Mouse (Mus musculus): ENCODE results near the gene Lst1. TPM values are rescaled to one million over a fixed set of nuclear protein-coding genes. Genes with fewer than 3 reads are reported as not detected.
"Not testable (repeated sequence)": the region's sequence is repeated elsewhere in the genome, so short reads cannot be mapped to it uniquely, and the experiment has no call there.

Gene Lst1
- polyA plus RNA-seq (2015; fragmentation: Nextera tagmentation; extraction: Ambion mirVana), result 7.6 and 9.2 TPM in 2 replicates

- no peak within 1 kb of the TSS for H3K27ac ChIP-seq
- WGBS, result 70% methylated on average over 7 of the region's 7 CpGs
These were observed at the start of gene Lst1 for GRCm38 (mm10) chr17:35187959-35188610. Gene Lst1 (minus strand): TSS chr17:35188439.

GRCm38 (mm10) chr17:35237504-35237903 lies 49.3 kb upstream of the Lst1 start:
- no peaks in the 10 kb centered on the region for H3K36me3 ChIP-seq (replicated peaks)
- ATAC-seq (replicated peaks), result no peak
- H3K4me1 ChIP-seq, result peaks cover 40% of the 10 kb centered on the region
- H3K4me2 ChIP-seq, result peak overlapping the region; percentile 97
- H3K27ac ChIP-seq, result no peak overlapping the region
- no peaks in the 10 kb centered on the region for H3K9me3 ChIP-seq
- WGBS, result 89% methylated on average over 12 of the region's 12 CpGs
- peak overlapping the region; percentile 56; the same call in 1 of the 2 replicates for H3K4me3 ChIP-seq
- no peaks in the 10 kb centered on the region for H3K27me3 ChIP-seq (replicated peaks)
- no peak overlapping the region for H3K9ac ChIP-seq

More at GRCm38 (mm10) chr17:35187959-35188610, at the start of gene Lst1:
- Histone ChIP-seq H3K4me3 (no peak within 1 kb of the TSS), H3K4me1 (peaks cover 11% of the 10 kb centered on the region; the same call in 1 of the 2 replicates), H3K9me3 (no peaks in the 10 kb centered on the region), H3K4me2 (no peak within 1 kb of the TSS), H3K9ac (no peak within 1 kb of the TSS), H3K36me3 (replicated peaks) (no peaks in the 10 kb centered on the region), H3K27me3 (replicated peaks) (no peaks in the 10 kb centered on the region; the same call in 1 of the 2 replicates)
- no peak for ATAC-seq (replicated peaks)

GRCm38 (mm10) chr17:35236996-35237395 lies 48.8 kb upstream of the Lst1 start:
- H3K4me2 ChIP-seq, result peak overlapping the region; percentile 97
- WGBS, result 77% methylated on average over 9 of the region's 9 CpGs

GRCm38 (mm10) chr17:35236390-35236746 lies 48.1 kb upstream of the Lst1 start:
- Histone ChIP-seq H3K4me1 (peaks cover 50% of the 10 kb centered on the region), H3K4me2 (peak overlapping the region; percentile 97), H3K27me3 (replicated peaks) (no peaks in the 10 kb centered on the region), H3K4me3 (peak overlapping the region; percentile 56), H3K36me3 (replicated peaks) (no peaks in the 10 kb centered on the region), H3K27ac (peak overlapping the region; percentile 93), H3K9ac (peak overlapping the region; percentile 70), H3K9me3 (no peaks in the 10 kb centered on the region)
- under 1% methylated on average over 18 of the region's 18 CpGs for WGBS
- peak; percentile 88 for ATAC-seq (replicated peaks)

More at GRCm38 (mm10) chr17:35236996-35237395, 48.8 kb upstream of the Lst1 start:
- Histone ChIP-seq H3K9ac (peak overlapping the region; percentile 70; the same call in 1 of the 2 replicates), H3K27me3 (replicated peaks) (no peaks in the 10 kb centered on the region), H3K9me3 (no peaks in the 10 kb centered on the region), H3K27ac (peak overlapping the region; percentile 93), H3K4me3 (peak overlapping the region; percentile 56), H3K4me1 (peaks cover 45% of the 10 kb centered on the region), H3K36me3 (replicated peaks) (no peaks in the 10 kb centered on the region)
- ATAC-seq (replicated peaks), result no peak

GRCm38 (mm10) chr17:35235614-35236389 lies 47.6 kb upstream of the Lst1 start, which contains the start of gene Nfkbil1:
Gene Nfkbil1 (minus strand): TSS chr17:35235792.
- Histone ChIP-seq H3K9ac (peak within 1 kb of the TSS; percentile 70), H3K27me3 (replicated peaks) (no peaks in the 10 kb centered on the region), H3K4me3 (peak within 1 kb of the TSS; percentile 56), H3K4me2 (peak within 1 kb of the TSS; percentile 97), H3K36me3 (replicated peaks) (no peaks in the 10 kb centered on the region), H3K27ac (peak within 1 kb of the TSS; percentile 93), H3K9me3 (no peaks in the 10 kb centered on the region), H3K4me1 (peaks cover 48% of the 10 kb centered on the region)
- peak; percentile 83 for ATAC-seq (replicated peaks)
- under 1% methylated on average over 35 of the region's 35 CpGs for WGBS

- H3K4me3 ChIP-seq, result peak overlapping the region; percentile 56
These were observed 46.7 kb upstream of the Lst1 start for GRCm38 (mm10) chr17:35234903-35235302.

GRCm38 (mm10) chr17:35234090-35234489 lies 45.9 kb upstream of the Lst1 start:
- H3K9ac ChIP-seq; ATAC-seq (replicated peaks); H3K27me3 ChIP-seq (replicated peaks); H3K36me3 ChIP-seq (replicated peaks); H3K27ac ChIP-seq; H3K9me3 ChIP-seq: not testable (repeated sequence)
- 87% methylated on average over 7 of the region's 7 CpGs for WGBS
- Histone ChIP-seq H3K4me1 (peaks cover 40% of the 10 kb centered on the region), H3K4me3 (peak overlapping the region; percentile 56; the same call in 1 of the 2 replicates), H3K4me2 (peak overlapping the region; percentile 97; the same call in 1 of the 2 replicates)

More at GRCm38 (mm10) chr17:35234903-35235302, 46.7 kb upstream of the Lst1 start:
- Histone ChIP-seq H3K27ac (peak overlapping the region; percentile 93), H3K9me3 (no peaks in the 10 kb centered on the region), H3K4me1 (peaks cover 40% of the 10 kb centered on the region), H3K4me2 (peak overlapping the region; percentile 97), H3K36me3 (replicated peaks) (peaks cover 3% of the 10 kb centered on the region; the same call in 1 of the 2 replicates), H3K27me3 (replicated peaks) (no peaks in the 10 kb centered on the region), H3K9ac (peak overlapping the region; percentile 70)
- 0 out of 2 replicates have a peak, but pooled peaks have one; percentile 2 for ATAC-seq (replicated peaks)
- 4% methylated on average over 31 of the region's 31 CpGs for WGBS

GRCm38 (mm10) chr17:35233114-35233980 lies 45.1 kb upstream of the Lst1 start, which contains the start of gene Atp6v1g2:
Gene Atp6v1g2 (plus strand): TSS chr17:35233660.
- H3K9me3 ChIP-seq, result no peaks in the 10 kb centered on the region
- WGBS, result 78% methylated on average over 18 of the region's 18 CpGs
- peak within 1 kb of the TSS; percentile 70; the same call in 1 of the 2 replicates for H3K9ac ChIP-seq
- H3K4me3 ChIP-seq, result peak within 1 kb of the TSS; percentile 56
- H3K27ac ChIP-seq, result peak within 1 kb of the TSS; percentile 93; the same call in 1 of the 2 replicates
- no peaks in the 10 kb centered on the region for H3K27me3 ChIP-seq (replicated peaks)
- ATAC-seq (replicated peaks), result no peak
- H3K4me1 ChIP-seq, result peaks cover 40% of the 10 kb centered on the region
- peaks cover 10% of the 10 kb centered on the region; the same call in 1 of the 2 replicates for H3K36me3 ChIP-seq (replicated peaks)
- H3K4me2 ChIP-seq, result peak within 1 kb of the TSS; percentile 97

- H3K4me2 ChIP-seq, result 0 out of 2 replicates have a peak overlapping the region, but pooled peaks have one; percentile 31
- no peak overlapping the region for H3K4me3 ChIP-seq
- no peaks in the 10 kb centered on the region for H3K27me3 ChIP-seq (replicated peaks)
- H3K9ac ChIP-seq, result no peak overlapping the region
- H3K27ac ChIP-seq, result no peak overlapping the region
- H3K4me1 ChIP-seq, result peaks cover 40% of the 10 kb centered on the region
- WGBS, result 85% methylated on average over 5 of the region's 5 CpGs
- ATAC-seq (replicated peaks), result no peak
- no peaks in the 10 kb centered on the region for H3K9me3 ChIP-seq
- H3K36me3 ChIP-seq (replicated peaks), result peaks cover 14% of the 10 kb centered on the region
These were observed 44.4 kb upstream of the Lst1 start for GRCm38 (mm10) chr17:35232659-35233058.

- H3K27ac ChIP-seq, result no peak overlapping the region
- no peak overlapping the region for H3K9ac ChIP-seq
- WGBS, result 14% methylated on average over 12 of the region's 12 CpGs
- no peak for ATAC-seq (replicated peaks)
- H3K4me1 ChIP-seq, result peaks cover 35% of the 10 kb centered on the region
- H3K4me3 ChIP-seq, result 0 out of 2 replicates have a peak overlapping the region, but pooled peaks have one; percentile 15
- peaks cover 18% of the 10 kb centered on the region for H3K36me3 ChIP-seq (replicated peaks)
- H3K4me2 ChIP-seq, result peak overlapping the region; percentile 31
- H3K27me3 ChIP-seq (replicated peaks), result no peaks in the 10 kb centered on the region
- H3K9me3 ChIP-seq, result no peaks in the 10 kb centered on the region
These were observed 43.8 kb upstream of the Lst1 start for GRCm38 (mm10) chr17:35232043-35232442.

- Histone ChIP-seq H3K9me3 (no peaks in the 10 kb centered on the region), H3K27ac (no peak overlapping the region), H3K9ac (no peak overlapping the region), H3K4me2 (no peak overlapping the region), H3K27me3 (replicated peaks) (no peaks in the 10 kb centered on the region), H3K36me3 (replicated peaks) (peaks cover 18% of the 10 kb centered on the region), H3K4me3 (no peak overlapping the region), H3K4me1 (peaks cover 32% of the 10 kb centered on the region)
- ATAC-seq (replicated peaks), result no peak
- 96% methylated on average over 10 of the region's 10 CpGs for WGBS
These were observed 42.8 kb upstream of the Lst1 start for GRCm38 (mm10) chr17:35231022-35231421.

Data from midbrain, embryonic 15.5 days (tissue).